Mouse (Mus musculus): ENCODE measurements around the gene Mei4.

- TF ChIP-seq POLR2A (IDR thresholded peaks at IDR 0.05; ENCODE audit: borderline replicate concordance, extremely low read depth, insufficient read depth, insufficient read length, poor library complexity, severe bottlenecking): no peak
- TF ChIP-seq CTCF (IDR thresholded peaks at IDR 0.05; ENCODE audit: borderline replicate concordance, extremely low read depth, insufficient read depth, insufficient read length): no peak
Measured at GRCm38 (mm10) chr9:82044517-82044916, 181.0 kb downstream of the Mei4 start.
